Mouse (Mus musculus) lung, adult 2 months (tissue): ENCODE data around the gene Tmem25.

ENCODE experiments used
- CTCF ChIP-seq: fragments of 200-500 bp; IDR thresholded peaks from 2 replicates; pipeline ENCODE4 v1.5.1; 2011; ENCODE audit warnings: mild to moderate bottlenecking, low read length, control low read depth; ENCODE audit not compliant: insufficient read depth
- POLR2A ChIP-seq: fragments of 200-500 bp; IDR thresholded peaks from 2 replicates; pipeline ENCODE4 v1.6.1; 2011; ENCODE audit warnings: low read depth, mild to moderate bottlenecking, control low read depth, low read length, borderline replicate concordance; ENCODE audit errors: extremely low read depth

GRCm38 (mm10) chr9:44836439-44836838 is 37.3 kb upstream of the Tmem25 start:
- peak; percentile 71 for TF ChIP-seq CTCF
- no peak for TF ChIP-seq POLR2A
